Mouse (Mus musculus): Measurements from ENCODE around the gene Itpr1. TPM values are rescaled to one million over a fixed set of nuclear protein-coding genes. Genes with fewer than 3 reads are reported as not detected.

Itpr1 gene
- total RNA-seq, 2 experiments from 2014 or later: 39.1 to 46.2 TPM

Small RNAs within 50 kb of the gene (microRNA-seq; reads per million reads assigned to microRNA genes)
- gene Mir7661 (ENCODE audit: borderline number of aligned reads in 2 of 2): 0 reads per million in 2 experiments

Other genes with a start within 250 kb of the Itpr1 start
- 1 to 10 TPM; 2.9 to 4.3 TPM for gene Setmar, start 148.1 kb upstream of the Itpr1 start, total RNA-seq (2021)
- 10 to 100 TPM; 14.6 to 15.2 TPM for gene Sumf1, start 27.5 kb upstream of the Itpr1 start, total RNA-seq (2021)

All from heart, postnatal 36 days (tissue).